Mouse (Mus musculus): ENCODE measurements around the gene Swt1. TPM values are rescaled to one million over a fixed set of nuclear protein-coding genes. Genes with fewer than 3 reads are reported as not detected.

Gene Swt1
- polyA plus RNA-seq, 1 experiment, result 21.6 TPM

DNA sequence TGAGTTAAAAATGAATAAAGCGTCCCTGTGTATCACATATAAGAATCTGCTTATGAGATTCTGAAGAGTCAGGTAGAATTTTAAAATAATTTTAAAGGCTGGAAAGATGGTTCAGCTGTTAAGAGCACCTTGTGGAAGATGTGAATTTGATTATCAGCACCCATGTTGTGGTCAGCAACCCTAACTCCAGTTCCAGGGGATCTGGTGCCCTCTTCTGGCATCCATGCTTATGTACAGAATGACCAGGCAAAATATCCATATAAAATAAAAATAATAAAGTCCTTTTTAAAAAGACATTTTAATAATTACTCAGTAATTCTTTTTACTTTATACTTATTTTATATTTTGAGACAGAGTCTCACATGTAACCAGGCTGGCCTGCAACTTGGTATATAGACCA, 38.2 kb downstream of the Swt1 start:
- Histone ChIP-seq H3K4me3 (replicated peaks; ENCODE audit: insufficient read depth, low read depth, low read length) (no peak overlapping the region), H3K27me3 (ENCODE audit: control insufficient read depth, insufficient read depth, low read length) (no peaks in the 10 kb centered on the region), H3K27ac (ENCODE audit: insufficient read depth, low read length) (no peak overlapping the region), H3K4me1 (ENCODE audit: control insufficient read depth, insufficient read depth, low read length) (no peaks in the 10 kb centered on the region)
- DNase-seq, result no peak
- 98% methylated on average over 1 of the region's 1 CpGs for WGBS
- no peak for TF ChIP-seq POLR2A (IDR thresholded peaks at IDR 0.05; ENCODE audit: borderline replicate concordance, insufficient read depth, low read length)
- TF ChIP-seq CTCF (IDR thresholded peaks at IDR 0.05; ENCODE audit: borderline replicate concordance, insufficient read depth, low read depth, low read length), result 0 out of 2 replicates have a peak, but pooled peaks have one; percentile 28

DNA sequence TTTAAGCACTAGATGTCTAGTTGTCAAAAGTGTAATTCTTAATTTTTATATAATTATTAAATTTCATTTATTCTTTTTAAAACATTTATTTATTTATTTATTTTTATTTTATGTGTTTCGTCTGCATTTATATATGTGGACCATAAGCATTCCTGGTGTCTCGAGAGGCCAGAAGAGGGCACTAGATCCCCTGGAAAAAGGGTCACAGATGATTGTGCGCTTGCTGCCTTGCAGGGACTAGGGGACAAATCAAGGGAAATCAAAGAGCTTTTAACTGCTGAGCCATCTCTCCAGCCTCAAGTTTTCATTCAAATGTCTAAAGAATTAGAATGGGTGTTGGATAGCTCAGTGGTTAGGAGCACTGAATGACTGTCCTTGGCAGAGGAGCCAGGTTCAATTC, 50.9 kb downstream of the Swt1 start:
- TF ChIP-seq CTCF (IDR thresholded peaks at IDR 0.05; ENCODE audit: borderline replicate concordance, insufficient read depth, low read depth, low read length) (no peak), POLR2A (IDR thresholded peaks at IDR 0.05; ENCODE audit: borderline replicate concordance, insufficient read depth, low read length) (no peak)
- Histone ChIP-seq H3K27me3 (ENCODE audit: control insufficient read depth, insufficient read depth, low read length) (no peaks in the 10 kb centered on the region), H3K4me1 (ENCODE audit: control insufficient read depth, insufficient read depth, low read length) (no peaks in the 10 kb centered on the region), H3K27ac (ENCODE audit: insufficient read depth, low read length) (no peak overlapping the region), H3K4me3 (replicated peaks; ENCODE audit: insufficient read depth, low read depth, low read length) (no peak overlapping the region)
- WGBS, result 88% methylated on average over 3 of the region's 3 CpGs
- DNase-seq, result no peak

DNA sequence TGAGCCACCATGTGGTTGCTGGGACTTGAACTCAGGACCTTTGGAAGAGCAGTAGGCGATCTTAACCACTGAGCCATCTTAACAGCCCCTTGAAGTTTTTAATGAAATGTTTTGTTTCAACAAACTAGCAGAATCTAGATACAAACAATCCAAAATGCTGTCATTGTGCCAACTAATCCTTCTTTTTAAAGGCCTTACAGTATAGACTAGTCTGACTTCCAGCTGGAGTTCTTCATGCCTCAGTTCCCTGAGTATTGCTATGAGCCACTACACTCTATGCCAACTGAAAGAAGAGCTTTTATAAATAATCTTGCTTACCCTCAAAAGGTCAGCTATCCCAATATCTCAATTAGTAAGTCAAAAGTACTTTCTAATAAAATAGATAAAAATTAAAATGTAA, 55.4 kb downstream of the Swt1 start:
- DNase-seq, result no peak
- Histone ChIP-seq H3K4me1 (ENCODE audit: control insufficient read depth, insufficient read depth, low read length) (no peaks in the 10 kb centered on the region), H3K27ac (ENCODE audit: insufficient read depth, low read length) (no peak overlapping the region), H3K4me3 (replicated peaks; ENCODE audit: insufficient read depth, low read depth, low read length) (no peak overlapping the region), H3K27me3 (ENCODE audit: control insufficient read depth, insufficient read depth, low read length) (no peaks in the 10 kb centered on the region)
- WGBS, result 95% methylated on average over 1 of the region's 1 CpGs
- TF ChIP-seq POLR2A (IDR thresholded peaks at IDR 0.05; ENCODE audit: borderline replicate concordance, insufficient read depth, low read length), result no peak
- TF ChIP-seq CTCF (IDR thresholded peaks at IDR 0.05; ENCODE audit: borderline replicate concordance, insufficient read depth, low read depth, low read length), result no peak

DNA sequence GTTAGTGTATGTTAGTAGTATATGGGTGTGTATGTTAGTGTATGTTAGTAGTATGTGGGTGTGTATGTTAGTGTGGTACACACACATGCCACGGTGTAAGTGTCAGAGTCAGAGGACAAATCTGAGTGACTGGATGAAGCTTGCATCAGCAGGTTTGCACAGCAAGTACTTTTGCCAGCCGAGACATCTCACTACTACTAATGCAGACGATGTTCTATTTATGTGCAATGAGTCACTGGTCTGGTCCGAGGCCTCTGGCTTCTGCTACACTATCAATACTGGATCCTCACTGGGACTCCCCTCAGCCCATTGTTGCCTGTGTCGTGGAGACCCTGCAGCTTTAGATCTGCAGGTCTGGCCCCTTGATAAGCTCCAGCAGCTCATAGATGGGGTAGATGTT, 56.7 kb downstream of the Swt1 start:
- no peak for TF ChIP-seq CTCF (IDR thresholded peaks at IDR 0.05; ENCODE audit: borderline replicate concordance, insufficient read depth, low read depth, low read length)
- TF ChIP-seq POLR2A (IDR thresholded peaks at IDR 0.05; ENCODE audit: borderline replicate concordance, insufficient read depth, low read length), result no peak
- Histone ChIP-seq H3K27me3 (ENCODE audit: control insufficient read depth, insufficient read depth, low read length) (no peaks in the 10 kb centered on the region), H3K4me3 (replicated peaks; ENCODE audit: insufficient read depth, low read depth, low read length) (no peak overlapping the region), H3K4me1 (ENCODE audit: control insufficient read depth, insufficient read depth, low read length) (no peaks in the 10 kb centered on the region), H3K27ac (ENCODE audit: insufficient read depth, low read length) (no peak overlapping the region)
- DNase-seq, result no peak
- WGBS, result 74% methylated on average over 5 of the region's 5 CpGs

DNA sequence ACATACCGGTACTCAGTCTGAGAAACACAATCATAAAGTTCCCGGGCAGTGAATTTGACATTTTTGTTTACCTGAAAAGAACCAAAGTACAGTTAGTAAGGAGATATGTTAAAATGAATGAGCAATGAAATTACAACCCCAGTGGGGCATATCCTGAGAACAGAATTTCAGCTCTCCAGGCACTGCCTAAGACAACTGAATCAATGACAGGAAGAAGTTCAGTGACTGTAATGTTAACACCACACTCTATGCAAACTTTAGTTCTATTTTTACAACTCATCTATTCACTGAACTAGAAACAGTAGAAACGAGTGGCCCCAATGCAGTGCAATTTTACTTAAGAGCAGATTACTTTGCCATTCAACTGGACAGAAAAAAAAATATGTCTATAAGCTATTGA, 57.7 kb downstream of the Swt1 start:
- TF ChIP-seq POLR2A (IDR thresholded peaks at IDR 0.05; ENCODE audit: borderline replicate concordance, insufficient read depth, low read length) (no peak), CTCF (IDR thresholded peaks at IDR 0.05; ENCODE audit: borderline replicate concordance, insufficient read depth, low read depth, low read length) (no peak)
- 89% methylated on average over 3 of the region's 3 CpGs for WGBS
- Histone ChIP-seq H3K27ac (ENCODE audit: insufficient read depth, low read length) (no peak overlapping the region), H3K4me3 (replicated peaks; ENCODE audit: insufficient read depth, low read depth, low read length) (no peak overlapping the region), H3K27me3 (ENCODE audit: control insufficient read depth, insufficient read depth, low read length) (no peaks in the 10 kb centered on the region), H3K4me1 (ENCODE audit: control insufficient read depth, insufficient read depth, low read length) (no peaks in the 10 kb centered on the region)
- no peak for DNase-seq

DNA sequence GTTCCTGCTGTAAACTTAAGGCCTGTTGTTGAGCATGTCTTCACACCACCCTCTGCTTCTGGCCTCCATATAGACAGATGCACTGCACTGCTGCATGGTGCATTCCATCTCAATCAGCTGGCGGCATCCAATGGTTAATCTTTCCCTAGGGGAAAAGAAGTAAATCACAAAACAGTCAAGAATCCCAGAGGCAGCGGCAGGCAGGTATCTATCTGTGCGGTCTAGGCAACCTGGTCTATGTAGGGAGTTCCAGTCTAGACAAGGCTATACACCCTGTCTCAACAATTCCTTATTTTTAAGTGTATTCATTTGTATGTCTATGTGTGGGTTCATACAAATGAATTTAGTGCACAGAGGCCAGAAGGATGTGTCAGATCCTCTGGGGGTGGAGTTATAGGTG, 59.8 kb downstream of the Swt1 start:
- H3K4me3 ChIP-seq (replicated peaks; ENCODE audit: insufficient read depth, low read depth, low read length), result no peak overlapping the region
- H3K4me1 ChIP-seq (ENCODE audit: control insufficient read depth, insufficient read depth, low read length), result no peaks in the 10 kb centered on the region
- TF ChIP-seq CTCF (IDR thresholded peaks at IDR 0.05; ENCODE audit: borderline replicate concordance, insufficient read depth, low read depth, low read length) (no peak), POLR2A (IDR thresholded peaks at IDR 0.05; ENCODE audit: borderline replicate concordance, insufficient read depth, low read length) (no peak)
- 97% methylated on average over 3 of the region's 3 CpGs for WGBS
- no peaks in the 10 kb centered on the region for H3K27me3 ChIP-seq (ENCODE audit: control insufficient read depth, insufficient read depth, low read length)
- no peak for DNase-seq
- no peak overlapping the region for H3K27ac ChIP-seq (ENCODE audit: insufficient read depth, low read length)

DNA sequence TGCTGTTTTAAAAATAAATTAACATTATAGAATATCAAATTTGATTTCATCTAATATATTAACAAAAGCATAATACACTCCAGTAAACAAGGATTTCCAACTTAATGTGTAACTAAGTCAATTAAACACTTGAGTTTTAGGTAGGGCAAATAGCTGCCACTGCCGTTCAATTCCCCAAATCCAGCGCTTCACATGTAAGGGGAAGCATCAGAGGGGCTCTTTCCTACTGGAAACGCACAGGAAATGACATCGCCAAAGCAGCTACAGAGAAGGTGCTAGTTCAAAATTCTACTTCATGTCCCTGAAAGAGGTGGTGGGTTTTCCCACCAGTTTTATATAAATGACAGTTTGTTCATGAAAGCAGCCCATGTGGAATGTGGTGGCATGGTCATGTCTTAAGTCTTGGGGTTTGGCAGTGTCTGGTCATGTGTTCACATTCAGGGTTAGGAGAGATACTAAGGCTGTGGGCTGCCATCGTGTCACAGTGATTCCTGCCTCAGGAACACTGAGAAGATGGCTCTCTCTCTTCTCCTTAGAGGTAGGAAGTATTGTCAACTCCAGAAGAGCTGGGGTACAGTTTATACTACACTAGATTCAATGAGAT, 60.4 kb downstream of the Swt1 start:
- Histone ChIP-seq H3K27me3 (ENCODE audit: control insufficient read depth, insufficient read depth, low read length) (no peaks in the 10 kb centered on the region), H3K4me3 (replicated peaks; ENCODE audit: insufficient read depth, low read depth, low read length) (no peak overlapping the region), H3K27ac (ENCODE audit: insufficient read depth, low read length) (no peak overlapping the region), H3K4me1 (ENCODE audit: control insufficient read depth, insufficient read depth, low read length) (no peaks in the 10 kb centered on the region)
- 90% methylated on average over 5 of the region's 5 CpGs for WGBS
- TF ChIP-seq CTCF (IDR thresholded peaks at IDR 0.05; ENCODE audit: borderline replicate concordance, insufficient read depth, low read depth, low read length) (no peak), POLR2A (IDR thresholded peaks at IDR 0.05; ENCODE audit: borderline replicate concordance, insufficient read depth, low read length) (no peak)
- no peak for DNase-seq

DNA sequence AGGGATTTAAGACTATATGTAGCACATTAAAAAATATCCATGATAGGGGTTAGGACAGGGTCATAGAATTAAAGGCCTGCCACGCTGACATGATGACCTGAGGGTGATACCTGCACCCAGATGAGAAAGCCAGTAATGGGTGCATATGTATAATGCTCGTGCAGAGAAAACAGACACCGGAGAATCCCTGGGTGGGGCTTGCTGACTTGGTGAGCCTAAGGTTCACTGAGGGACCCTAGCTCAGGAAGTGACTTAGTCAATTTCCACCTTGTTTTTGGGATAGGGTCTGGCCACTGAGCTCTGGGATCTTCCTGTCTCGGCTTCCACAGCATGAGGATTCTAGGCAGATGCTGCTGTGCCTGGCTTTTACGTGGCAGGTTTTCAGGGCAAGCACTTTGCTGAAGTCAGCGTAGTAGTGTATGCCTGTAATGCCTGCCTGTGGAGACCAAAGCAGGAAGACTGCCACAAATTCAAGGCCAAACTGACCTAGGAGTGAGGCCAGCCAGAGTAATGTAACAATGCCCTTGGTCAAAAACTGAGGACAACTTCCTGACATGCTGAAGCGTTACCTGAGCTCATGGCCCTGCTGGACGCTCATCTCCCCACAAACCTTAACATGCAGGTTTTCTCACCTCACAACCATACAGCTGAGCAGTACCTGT, 61.2 kb downstream of the Swt1 start:
- TF ChIP-seq CTCF (IDR thresholded peaks at IDR 0.05; ENCODE audit: borderline replicate concordance, insufficient read depth, low read depth, low read length), result no peak
- TF ChIP-seq POLR2A (IDR thresholded peaks at IDR 0.05; ENCODE audit: borderline replicate concordance, insufficient read depth, low read length), result no peak
- Histone ChIP-seq H3K4me1 (ENCODE audit: control insufficient read depth, insufficient read depth, low read length) (no peaks in the 10 kb centered on the region), H3K27me3 (ENCODE audit: control insufficient read depth, insufficient read depth, low read length) (no peaks in the 10 kb centered on the region), H3K4me3 (replicated peaks; ENCODE audit: insufficient read depth, low read depth, low read length) (no peak overlapping the region), H3K27ac (ENCODE audit: insufficient read depth, low read length) (no peak overlapping the region)
- WGBS, result 85% methylated on average over 8 of the region's 8 CpGs
- DNase-seq, result no peak

All from cerebellum, adult 2 months (tissue).